Mouse (Mus musculus) embryonic fibroblast, embryonic 13.5 days (primary cell): ENCODE data around the gene 1700069L16Rik. TPM values are rescaled to one million over a fixed set of nuclear protein-coding genes. Genes with fewer than 3 reads are reported as not detected.

Source experiments
- H3K27ac ChIP-seq: 2 replicates; pipeline ENCODE4 v1.5.1; 2012; ENCODE audit warnings: low read length, control low read depth, inconsistent platforms; ENCODE audit not compliant: insufficient read depth
- H3K4me1 ChIP-seq: 2 replicates; pipeline ENCODE4 v1.6.1; 2011; ENCODE audit warnings: low read length; ENCODE audit not compliant: control insufficient read depth, insufficient read depth
- H3K4me3 ChIP-seq: 2 replicates; pipeline ENCODE4 v1.5.1; 2011; ENCODE audit warnings: mild to moderate bottlenecking, control low read depth, low read length; ENCODE audit not compliant: insufficient read depth
- CTCF ChIP-seq: IDR thresholded peaks from 2 replicates; pipeline ENCODE4 v1.5.1; 2011; ENCODE audit warnings: mild to moderate bottlenecking, control low read depth, low read length, moderate library complexity, borderline replicate concordance; ENCODE audit not compliant: insufficient read depth
- POLR2A ChIP-seq: IDR thresholded peaks from 2 replicates; pipeline ENCODE4 v1.6.1; 2011; ENCODE audit warnings: low read depth, mild to moderate bottlenecking, control low read depth, low read length, moderate library complexity
- polyA plus RNA-seq: library from polyadenylated mRNA; stranded (reverse); fragments of >200 nt; gene quantifications from 2 replicates; pipeline ENCODE4 v1.2.4, GENCODE M21; 2011; ENCODE audit warnings: low read depth; ENCODE audit not compliant: missing spikeins, insufficient read length

The 1700069L16Rik gene
- polyA plus RNA-seq, 1 experiment, result not detected

DNA sequence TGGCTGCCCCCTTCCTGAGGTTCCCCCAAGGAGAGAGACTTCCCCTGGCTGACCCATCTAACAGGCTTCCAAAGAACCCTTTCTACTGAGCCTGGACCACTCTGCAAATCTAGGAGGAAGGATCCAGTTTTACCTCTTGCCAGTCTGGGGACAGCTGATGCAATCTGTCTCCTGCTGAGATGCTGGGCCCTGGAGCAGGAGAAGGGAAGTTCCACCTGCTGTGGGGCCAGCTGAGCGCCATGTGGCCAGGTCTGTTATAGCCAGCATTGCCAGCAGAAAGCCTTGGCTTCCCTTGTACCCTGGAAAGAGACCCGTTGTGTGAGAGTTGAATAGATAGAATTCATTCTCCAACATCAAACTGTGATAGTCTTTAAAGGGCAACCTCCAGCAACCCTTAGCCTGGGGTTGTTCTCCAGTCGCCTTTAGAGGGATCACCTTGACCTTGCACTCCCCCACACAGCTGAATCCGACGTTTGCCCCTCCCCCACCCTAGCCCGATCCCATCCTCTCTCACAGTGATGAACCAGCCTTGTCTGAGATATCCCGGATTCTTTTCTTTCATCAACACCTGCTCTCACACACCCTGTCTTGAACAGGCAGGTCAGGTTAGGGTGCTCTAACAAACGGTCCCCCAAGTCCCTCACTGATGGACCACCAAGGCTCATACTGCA, 870 bp downstream of the 1700069L16Rik start:
- Histone ChIP-seq H3K4me1 (no peaks in the 10 kb centered on the region), H3K27ac (no peak overlapping the region), H3K4me3 (no peak overlapping the region)
- TF ChIP-seq CTCF (no peak), POLR2A (no peak)

DNA sequence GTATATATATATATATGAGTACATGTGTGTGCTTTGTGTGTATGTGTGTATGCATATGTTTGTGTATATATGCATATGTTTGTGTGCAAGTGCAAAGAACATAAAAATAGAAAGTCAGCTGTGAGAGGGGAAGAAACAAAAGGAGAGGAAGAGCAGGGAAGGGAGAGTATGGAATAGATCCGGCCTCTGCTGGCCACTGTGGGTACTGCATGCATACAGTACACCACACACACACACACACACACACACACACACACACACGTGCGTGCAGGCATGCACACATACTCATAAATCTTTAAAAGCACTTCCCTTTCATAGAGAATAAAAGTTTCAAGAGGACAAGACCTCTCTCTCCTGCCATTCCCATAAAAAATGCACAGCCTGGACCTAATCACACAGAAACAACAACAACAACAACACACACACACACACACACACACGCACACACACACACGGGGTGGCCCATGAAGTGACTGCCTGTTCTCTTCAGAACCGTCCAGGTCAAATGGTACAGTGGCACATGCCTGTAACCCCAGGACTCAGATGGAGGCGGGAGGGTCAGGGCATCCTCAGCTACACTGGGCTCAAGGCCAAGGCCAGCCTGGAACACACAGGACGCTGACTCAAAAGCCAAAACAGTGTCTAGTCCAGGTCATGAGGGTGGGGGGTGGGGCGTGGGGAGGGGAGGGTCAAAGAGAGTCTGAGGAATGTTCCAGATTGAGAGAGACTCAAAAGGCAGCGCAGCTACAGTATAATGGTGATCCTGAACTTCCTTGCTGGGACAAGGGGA, 2.2 kb downstream of the 1700069L16Rik start:
- Histone ChIP-seq H3K27ac (no peak overlapping the region), H3K4me1 (no peaks in the 10 kb centered on the region), H3K4me3 (no peak overlapping the region)
- TF ChIP-seq POLR2A, result no peak
- TF ChIP-seq CTCF, result 0 out of 2 replicates have a peak, but pooled peaks have one; percentile 14

DNA sequence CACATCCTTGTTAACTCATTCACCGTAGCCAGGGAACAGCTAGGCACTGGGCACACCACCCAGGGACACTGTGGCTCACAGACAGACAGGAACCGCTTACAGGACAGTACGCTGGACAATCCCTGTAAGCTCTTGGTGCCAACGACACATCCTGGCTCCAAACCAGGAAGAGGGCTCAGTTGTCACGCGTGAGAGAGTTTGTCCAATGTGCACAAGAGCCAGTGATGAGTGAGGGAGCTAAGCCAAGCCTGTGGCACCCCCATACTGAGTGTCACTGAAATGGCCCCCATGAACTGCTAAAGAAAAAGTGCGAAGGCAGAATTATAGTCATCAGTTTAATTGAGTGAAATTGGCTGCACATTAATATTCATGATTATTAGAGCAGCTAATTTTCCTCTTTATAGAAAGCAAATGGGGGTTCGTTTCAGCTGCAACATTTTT, 5.3 kb downstream of the 1700069L16Rik start:
- H3K4me3 ChIP-seq, result no peak overlapping the region
- no peak overlapping the region for H3K27ac ChIP-seq
- TF ChIP-seq POLR2A (no peak), CTCF (no peak)
- peaks cover 4% of the 10 kb centered on the region; the same call in 1 of the 2 replicates for H3K4me1 ChIP-seq

DNA sequence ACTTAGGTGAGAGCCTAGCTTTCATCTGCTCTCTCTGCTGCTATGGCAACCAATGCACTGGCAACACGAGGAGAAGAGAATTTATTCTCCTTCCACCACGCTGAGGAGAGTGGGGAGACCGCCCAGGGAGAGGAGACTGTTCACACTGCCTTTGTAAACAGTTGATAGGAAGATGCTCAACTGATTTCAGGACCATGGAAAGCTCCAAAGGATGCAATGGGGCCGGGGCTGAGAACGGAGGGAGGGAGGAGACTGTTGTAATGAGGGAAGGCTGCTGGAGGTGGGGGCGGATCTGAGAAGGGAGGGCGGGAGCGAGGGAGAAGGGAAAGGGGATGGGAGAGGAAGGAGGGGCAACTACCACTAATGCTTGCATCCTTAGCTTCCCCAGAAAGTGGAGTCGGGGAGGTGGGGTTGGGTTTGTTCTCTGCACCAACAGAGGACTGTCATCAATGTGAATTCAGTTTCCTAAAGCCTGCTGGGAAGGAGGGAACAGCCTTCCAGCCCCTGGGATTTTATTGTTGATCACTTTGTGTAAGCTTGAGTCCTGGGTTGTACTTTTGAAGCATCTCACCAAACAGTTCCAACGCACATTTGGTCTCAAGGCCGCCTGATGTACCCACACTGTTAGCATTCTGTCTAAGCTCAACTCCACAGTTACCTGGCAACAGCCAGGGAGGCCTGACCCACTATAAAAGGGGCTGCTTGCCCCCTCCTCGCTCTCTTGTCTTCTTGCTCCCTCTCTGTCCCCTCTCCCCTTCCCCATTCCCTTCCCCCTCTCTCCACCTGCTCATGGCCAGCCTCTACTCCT, 7.8 kb downstream of the 1700069L16Rik start:
- H3K27ac ChIP-seq, result no peak overlapping the region
- peaks cover 4% of the 10 kb centered on the region; the same call in 1 of the 2 replicates for H3K4me1 ChIP-seq
- TF ChIP-seq CTCF (no peak), POLR2A (no peak)
- H3K4me3 ChIP-seq, result no peak overlapping the region

DNA sequence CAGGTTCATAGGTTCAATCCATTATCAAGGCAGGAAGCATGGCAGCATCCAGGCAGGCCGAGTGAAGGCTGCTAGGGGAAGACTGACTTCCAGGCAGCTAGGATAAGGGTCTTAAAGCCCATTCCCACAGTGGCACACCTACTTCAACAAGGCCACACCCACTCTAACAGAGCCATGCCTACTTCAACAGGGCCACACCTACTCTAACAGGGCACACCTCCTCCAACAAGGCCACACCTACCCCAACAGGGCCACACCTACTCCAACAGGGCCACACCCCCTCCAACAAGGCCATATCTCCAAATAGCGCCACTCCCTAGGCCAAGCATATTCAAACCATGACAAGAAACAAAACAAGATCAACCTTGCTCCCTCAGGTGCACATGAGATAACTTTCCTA, 11.7 kb downstream of the 1700069L16Rik start:
- TF ChIP-seq CTCF (no peak), POLR2A (no peak)
- H3K4me3 ChIP-seq, result no peak overlapping the region
- H3K27ac ChIP-seq, result no peak overlapping the region
- H3K4me1 ChIP-seq, result peaks cover 4% of the 10 kb centered on the region; the same call in 1 of the 2 replicates

DNA sequence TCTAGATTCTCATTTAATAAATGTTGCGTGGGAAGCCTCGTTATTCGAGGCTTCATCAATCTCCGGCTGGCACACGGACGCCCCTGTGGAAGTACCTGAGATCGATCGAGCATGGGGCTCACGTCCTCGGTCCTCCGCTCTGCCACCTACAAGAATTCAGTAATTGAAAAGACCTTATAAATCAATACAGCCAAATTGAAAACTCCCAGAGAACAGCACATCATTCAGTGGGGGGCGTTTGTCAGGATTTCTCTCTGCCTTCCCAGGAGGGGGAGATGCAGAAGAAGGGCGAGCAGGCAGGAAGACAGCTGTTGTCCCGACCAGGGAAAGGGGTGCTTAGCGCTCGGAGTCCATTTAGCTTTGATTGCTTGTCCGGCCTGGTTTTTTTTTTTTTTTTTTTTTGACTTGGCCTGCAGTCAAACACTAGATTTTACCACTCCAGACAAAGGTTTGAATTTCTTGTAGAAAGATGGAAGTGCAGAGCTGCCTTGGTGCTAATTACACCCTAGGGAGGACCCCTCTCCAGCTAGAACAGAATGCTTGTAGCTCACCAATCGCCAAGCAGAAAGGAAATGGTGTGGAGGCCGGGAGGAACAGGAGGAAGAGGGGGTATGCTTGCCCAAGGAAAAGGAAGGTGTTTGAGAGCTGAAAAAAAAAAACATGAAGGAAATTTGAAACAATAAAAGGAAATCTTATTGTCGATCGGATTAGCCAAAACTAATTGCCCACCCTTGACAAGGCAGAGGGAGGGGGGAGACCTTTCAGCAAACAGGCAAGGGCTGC, 20.6 kb downstream of the 1700069L16Rik start:
- no peak for TF ChIP-seq POLR2A
- TF ChIP-seq CTCF, result no peak
- H3K27ac ChIP-seq, result no peak overlapping the region

DNA sequence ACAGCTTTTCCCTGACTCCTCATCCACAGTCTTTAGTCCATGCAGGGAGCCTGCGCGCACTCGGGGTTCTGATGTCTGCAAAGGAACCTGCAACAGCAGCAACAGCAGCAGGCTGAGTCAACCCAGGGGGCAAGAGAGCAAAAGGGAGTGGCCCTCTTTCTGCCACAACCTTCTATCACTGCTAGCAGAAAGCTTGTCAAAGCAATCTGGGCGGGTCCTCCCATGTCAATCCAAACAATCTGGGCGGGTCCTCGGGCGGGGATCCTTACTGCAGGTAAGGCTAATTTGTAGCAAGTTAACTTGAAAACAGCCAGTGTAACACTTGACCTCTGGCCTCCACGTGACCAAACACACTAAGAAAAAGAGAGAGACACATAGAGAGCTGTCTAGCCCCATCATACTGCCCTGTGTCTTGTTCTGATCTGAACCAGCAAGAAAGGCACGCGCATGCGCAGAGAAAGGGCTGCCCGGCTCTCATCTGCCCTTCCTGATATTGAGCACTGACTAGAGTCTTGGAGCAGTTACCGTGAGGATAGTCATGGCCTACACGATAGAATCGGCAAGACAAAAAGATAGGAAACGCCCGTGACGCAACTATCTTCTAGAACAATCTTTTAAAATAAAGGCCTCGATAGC, 24.1 kb downstream of the 1700069L16Rik start:
- Histone ChIP-seq H3K27ac (no peak overlapping the region), H3K4me3 (no peak overlapping the region), H3K4me1 (peaks cover 3% of the 10 kb centered on the region; the same call in 1 of the 2 replicates)
- TF ChIP-seq CTCF (no peak), POLR2A (no peak)

More for the DNA sequence above, 20.6 kb downstream of the 1700069L16Rik start:
- Histone ChIP-seq H3K4me1 (peaks cover 6% of the 10 kb centered on the region; the same call in 1 of the 2 replicates), H3K4me3 (no peak overlapping the region)

DNA sequence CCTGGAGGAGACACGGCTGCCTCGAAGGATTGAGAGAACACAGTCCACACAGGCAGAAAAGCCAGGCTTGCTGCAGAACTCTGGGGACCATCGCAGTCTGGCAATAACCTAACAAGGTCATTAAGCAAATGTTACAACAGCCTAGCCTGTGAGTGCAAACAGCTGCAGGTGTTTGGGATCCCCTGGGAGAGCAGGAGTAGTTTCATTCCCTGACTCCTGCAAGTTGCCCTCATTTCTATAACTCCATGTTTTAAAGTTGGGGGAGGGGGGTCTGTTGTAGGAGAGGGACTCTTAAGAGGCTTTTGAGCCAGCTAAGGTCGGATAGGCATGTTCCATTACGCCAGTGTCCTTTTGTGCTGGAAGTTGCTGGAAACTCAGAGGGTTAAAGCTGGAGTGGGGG, 30.2 kb downstream of the 1700069L16Rik start:
- no peak overlapping the region for H3K27ac ChIP-seq
- no peak overlapping the region for H3K4me3 ChIP-seq
- no peaks in the 10 kb centered on the region for H3K4me1 ChIP-seq
- TF ChIP-seq POLR2A (no peak), CTCF (no peak)

DNA sequence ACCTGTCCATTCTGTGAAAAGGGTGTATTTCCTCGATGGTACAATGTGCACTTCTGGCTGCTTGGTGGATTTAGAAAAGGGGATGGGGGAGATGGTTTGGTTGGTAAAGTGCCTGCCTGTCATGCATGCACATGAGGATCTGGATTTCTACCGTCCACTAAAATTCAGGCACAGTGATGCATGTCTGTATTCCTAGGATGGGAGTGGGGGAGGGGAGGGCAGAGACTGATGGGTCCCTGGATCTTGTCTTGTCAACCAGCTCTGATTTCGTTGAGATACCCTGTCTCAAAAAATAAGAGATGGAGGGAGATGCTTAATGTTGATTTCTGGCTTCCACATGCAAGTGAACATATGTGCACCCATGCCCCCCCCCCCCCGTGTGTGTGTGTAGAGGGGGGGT, 30.6 kb downstream of the 1700069L16Rik start:
- no peak overlapping the region for H3K4me3 ChIP-seq
- H3K27ac ChIP-seq, result no peak overlapping the region
- no peak for TF ChIP-seq POLR2A
- H3K4me1 ChIP-seq, result no peaks in the 10 kb centered on the region
